Mouse (Mus musculus): Measurements from ENCODE around the gene Eif2b1. TPM values are rescaled to one million over a fixed set of nuclear protein-coding genes. Genes with fewer than 3 reads are reported as not detected.
"Not testable (repeated sequence)": the region's sequence is repeated elsewhere in the genome, so short reads cannot be mapped to it uniquely, and the experiment has no call there.

Eif2b1 gene
- polyA plus RNA-seq, 1 experiment = 46.2 TPM

DNA sequence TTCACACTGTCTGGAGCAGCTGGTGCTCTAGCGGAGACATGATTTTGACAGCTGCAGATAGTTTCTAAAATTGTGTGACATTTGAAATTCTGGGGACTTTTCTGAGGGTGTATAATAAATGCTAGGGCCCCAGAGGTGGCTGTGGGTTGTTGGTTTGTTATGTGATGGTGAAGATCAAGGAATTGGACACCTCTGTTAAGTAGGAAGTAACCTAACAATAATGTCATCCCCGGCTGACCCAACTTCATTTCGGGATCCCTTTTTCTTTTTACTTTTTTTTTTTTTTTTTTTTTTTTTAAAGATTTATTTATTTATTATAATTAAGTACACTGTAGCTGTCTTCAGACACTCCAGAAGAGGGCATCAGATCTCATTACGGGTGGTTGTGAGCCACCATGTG, 28.2 kb downstream of the Eif2b1 start:
- DNase-seq (ENCODE audit: low spot score) = not testable (repeated sequence)

DNA sequence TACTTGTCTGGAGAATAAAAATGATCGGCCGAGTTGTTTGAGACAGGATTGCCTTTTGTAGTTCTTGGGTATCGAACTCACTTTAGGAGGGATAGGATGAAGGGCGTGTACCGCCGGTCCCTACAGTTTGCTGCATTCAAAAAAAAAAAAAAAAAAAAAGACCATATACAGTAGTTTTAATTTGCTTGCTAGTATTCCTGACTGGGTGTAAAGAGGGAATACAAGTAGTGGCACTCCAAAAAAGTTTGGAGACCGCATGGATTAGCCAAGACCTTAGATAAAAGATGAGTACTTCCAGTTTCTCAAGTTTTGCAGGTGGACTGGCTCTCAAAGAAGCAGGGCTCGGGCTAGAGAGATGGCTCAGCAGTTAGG, 37.3 kb downstream of the Eif2b1 start:
- no peak for DNase-seq (ENCODE audit: low spot score)

DNA sequence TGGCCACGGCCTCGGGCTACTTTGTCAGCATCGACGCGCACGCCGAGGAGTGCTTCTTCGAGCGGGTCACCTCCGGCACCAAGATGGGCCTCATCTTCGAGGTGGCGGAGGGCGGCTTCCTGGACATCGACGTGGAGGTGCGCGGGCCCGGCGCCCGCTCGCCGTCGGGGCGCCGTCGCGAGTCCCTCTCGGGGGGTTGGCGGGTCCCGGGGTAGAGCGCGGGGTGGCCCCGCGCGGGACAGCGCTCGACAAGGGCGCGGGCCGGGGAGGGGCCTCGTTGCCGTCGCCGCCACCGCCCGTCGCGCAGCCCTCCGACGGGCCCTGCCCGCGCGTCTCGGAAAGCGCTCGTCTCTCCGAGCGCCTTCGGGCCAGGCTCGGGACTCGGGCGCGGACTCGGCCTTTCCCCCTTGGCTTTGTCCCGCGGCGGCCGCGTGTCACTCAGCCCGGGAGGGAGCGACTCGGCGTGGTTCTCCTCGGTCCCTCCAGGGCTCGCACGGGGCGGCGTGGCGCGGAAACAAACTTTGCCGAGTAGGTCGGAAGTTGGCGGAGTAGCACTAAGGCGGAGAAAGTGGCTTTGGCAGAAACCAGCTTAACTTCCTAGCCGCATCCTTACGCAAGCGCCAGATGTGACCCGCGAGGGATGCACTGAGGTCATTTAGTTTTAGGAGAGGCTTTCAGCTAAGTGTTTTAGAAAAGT, 37.9 kb downstream of the Eif2b1 start:
- DNase-seq (ENCODE audit: low spot score) = peak; percentile 70

DNA sequence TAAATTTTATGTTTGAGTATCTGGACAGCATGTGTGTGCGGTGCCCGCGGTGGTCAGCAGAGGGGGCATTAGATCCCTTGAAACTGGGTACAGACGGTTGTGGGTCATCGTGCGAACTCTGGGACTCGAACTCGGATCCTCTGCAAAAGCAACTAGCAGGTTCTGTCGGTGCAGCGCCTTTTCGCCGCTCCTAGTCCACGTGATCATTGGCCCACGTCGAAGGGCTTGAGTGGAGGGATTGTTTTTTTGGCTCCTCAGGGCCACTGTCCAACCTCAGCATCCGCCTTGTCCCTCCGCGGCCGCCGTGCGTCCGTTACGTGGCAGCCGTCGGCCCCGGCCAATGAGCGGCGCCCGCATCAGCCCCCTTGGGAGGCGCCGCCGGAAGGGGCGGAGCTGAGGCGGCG, 38.5 kb downstream of the Eif2b1 start, which contains the start of gene Tmed2:
Gene Tmed2 (plus strand): TSS at position 313 of the 404 bp plus-strand sequence.
- peak; percentile 94 for DNase-seq (ENCODE audit: low spot score)

DNA sequence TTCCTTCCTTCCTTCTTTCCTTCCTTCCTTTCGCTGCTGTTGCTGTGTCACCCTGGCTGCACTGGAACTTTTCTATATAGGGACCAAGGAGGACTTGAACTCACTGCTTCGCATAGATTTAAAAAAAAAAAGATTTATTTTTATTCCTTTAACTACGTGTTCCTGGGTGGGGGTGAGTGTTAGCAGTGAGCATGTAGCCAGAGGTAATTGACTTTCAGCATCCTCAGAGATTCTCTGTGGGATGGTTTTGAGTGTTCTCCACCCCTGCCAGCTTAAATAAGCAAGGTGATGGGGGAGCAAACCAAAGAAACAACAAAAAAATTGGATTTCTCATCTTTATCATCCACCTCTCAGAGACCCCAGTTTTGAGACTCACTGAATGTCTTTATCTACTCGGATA, 39.0 kb downstream of the Eif2b1 start:
- no peak for DNase-seq (ENCODE audit: low spot score)

DNA sequence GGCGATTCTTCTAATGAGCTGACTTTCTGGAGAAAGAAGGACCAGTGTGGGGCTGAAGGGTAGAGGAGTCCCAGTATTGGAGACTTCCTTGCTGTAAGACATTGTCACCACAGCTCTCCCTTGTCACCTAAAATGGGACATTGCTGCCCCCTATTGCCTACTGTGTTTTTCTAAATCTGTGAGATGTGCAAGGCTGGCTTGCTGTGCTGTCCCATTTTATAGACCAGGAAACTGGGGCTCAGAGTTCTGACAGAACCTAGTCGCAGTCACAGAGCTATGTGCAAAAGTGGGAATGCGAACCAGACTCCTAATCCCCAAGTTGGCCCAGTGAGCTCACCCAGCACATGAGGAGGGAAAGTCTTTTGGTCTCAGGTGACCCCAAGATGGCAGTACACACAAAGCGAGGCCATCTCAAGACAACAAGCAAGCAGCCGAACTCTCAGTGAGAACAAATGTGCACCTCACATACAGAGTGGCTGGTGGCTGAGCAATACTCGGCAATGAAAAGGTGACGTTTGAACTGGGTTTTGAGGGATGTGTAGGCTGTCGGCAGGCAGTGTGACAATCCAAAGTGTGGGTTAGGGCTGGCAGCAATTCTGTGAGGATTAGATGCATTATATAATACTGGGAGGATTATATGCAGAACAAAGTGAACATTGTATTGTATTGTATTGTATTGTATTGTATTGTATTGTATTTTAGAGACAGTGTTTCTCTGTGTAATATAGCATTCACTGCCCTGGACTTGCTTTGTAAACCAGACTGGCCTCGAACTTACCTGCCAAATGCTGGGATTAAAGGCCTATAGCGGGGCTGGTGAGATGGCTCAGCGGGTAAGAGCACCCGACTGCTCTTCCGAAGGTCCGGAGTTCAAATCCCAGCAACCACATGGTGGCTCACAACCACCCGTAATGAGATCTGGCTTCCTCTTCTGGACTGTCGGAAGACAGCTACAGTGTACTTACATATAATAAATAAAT, 39.8 kb downstream of the Eif2b1 start:
- no peak for DNase-seq (ENCODE audit: low spot score)

DNA sequence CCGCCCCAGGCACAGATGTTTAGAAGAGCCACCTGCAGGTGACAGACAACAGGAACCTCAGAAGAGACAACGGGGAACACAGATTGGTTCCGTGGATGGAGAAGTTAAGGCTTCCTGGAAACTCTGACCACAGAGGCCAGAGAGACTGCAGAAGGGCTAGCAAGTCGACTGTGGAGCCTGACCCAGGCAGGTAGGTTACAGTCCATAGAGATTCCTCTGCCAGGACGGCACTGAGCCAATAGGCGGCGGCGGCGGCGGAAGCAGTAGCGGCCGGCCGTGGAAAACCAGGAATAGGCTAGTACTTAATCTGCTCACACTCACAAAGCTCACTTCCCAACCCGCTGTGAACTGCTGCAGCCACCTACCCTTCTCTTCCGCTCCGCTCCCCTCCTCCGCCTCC, 42.2 kb downstream of the Eif2b1 start:
- DNase-seq (ENCODE audit: low spot score) = no peak

DNA sequence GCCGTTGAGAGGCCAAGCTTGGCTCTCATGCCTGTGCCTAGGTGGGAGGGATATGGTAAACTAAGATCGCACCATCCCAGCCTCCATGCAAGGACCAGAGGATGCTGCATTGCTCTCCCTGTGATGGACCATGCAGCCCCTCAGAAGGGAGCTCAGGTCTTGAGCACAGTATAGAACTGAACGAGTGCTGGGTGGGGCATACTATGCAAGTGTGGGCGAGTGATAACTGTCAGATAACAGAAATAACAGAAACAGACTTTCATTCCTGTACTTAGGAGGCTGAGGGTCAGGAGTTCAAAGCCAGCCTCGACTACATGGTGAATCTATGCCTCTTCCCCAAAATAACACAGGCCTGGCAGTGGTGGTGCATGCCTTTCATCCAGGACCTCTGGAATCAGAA, 43.9 kb downstream of the Eif2b1 start:
- no peak for DNase-seq (ENCODE audit: low spot score)

DNA sequence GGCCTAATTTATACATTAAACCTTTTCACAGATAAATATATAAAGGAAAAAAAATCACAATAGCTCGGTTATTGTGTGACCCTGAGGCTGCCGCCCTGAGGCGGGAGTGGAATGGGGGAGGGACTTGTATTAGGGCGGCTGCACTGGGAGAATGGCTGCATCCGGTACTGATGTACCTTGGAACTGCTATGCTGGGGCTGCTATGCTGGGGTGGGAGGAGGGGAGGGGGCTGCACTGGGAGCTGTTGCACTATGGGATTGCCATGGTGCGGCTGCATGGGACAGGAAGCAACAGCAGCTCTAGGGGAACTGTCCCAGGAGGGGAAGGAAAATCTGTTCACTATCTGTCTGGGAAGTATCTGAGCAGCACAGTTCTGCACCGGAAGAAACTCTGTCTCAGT, 46.5 kb downstream of the Eif2b1 start:
- DNase-seq (ENCODE audit: low spot score) = no peak

DNA sequence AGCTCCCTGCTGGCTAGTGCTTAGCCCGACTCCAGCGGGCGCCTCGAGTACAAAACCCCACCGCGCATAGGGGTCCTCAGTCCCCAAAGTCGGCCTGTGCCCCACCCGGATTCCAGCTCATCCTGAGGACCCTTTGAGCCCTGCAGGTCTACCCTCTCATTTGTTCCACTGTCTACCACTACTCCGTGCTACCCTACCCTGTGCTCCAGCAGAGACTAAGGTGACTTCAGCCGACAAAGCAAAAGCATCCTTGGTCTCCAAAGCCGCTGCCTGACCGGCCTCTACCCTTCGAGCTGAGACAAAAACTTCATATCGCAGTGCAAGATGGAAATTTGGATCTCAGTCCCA, 47.4 kb downstream of the Eif2b1 start:
- DNase-seq (ENCODE audit: low spot score) = no peak

DNA sequence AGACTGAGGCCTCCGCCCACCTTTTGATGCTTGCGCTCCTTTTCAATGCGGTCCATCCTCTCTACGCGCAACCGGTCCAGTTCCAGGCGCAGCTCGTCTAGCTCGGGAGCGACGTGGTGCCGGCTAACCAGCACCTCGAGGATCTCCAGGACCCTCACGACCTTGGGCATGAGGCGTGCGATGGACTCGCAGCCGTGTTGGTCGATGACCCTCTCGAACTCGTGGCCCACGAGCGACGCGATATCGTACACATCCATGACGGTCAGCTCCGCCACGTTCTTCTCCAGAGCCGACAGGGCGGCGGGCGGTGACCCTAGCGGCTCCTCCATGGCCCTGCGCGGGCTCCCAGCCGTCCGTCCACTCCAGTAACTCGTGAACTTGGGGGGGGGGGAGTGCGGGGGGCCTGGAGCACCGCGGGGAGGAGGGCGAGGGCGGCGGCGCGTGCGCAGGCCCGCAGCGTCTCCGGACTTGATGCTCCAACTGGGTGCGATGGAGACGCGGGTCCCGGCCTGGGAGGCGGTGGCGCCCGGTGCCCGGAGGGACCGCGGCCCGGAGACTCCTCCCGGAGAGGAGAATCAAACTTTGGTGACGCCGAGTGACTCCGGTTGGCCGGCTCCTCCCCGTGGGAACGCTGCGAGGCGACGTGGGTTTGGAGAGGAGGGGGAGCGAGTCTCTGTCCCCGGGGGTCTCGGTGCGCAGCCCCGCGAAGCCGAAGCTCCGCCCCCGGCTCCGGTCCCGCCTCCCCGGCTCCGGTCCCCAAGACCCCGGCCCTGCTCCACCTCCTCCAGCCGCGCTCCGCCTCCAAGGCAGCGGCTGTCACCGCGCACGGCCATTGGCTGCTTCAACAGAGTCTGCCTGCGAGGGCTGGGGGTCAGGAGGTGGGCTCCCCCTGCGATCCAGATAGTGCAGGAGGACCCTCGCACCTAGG, 48.0 kb downstream of the Eif2b1 start, which contains the start of gene Rilpl1:
Gene Rilpl1 (minus strand): TSS at position 737 of the 928 bp plus-strand sequence.
- DNase-seq (ENCODE audit: low spot score) = peak; percentile 63

DNA sequence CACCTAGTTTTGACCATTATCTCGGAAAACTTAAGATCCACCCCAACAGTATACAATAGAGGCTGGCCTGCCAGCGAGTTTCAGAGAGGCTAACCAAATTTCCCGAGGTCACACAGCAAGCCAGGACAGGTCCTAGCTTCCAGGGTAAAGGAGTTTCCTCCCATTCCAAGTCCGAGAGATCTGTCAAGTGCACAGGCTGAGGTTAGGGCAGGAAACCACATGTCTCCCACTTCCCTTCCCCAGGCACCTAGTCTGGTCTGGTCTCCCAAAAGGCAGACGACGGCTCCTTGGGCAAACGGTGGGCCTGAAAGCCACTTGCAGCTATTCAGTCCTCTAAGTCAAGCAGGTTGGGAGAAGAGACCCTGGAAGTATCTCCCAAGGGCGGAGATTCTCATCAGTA, 49.2 kb downstream of the Eif2b1 start:
- DNase-seq (ENCODE audit: low spot score) = no peak

DNA sequence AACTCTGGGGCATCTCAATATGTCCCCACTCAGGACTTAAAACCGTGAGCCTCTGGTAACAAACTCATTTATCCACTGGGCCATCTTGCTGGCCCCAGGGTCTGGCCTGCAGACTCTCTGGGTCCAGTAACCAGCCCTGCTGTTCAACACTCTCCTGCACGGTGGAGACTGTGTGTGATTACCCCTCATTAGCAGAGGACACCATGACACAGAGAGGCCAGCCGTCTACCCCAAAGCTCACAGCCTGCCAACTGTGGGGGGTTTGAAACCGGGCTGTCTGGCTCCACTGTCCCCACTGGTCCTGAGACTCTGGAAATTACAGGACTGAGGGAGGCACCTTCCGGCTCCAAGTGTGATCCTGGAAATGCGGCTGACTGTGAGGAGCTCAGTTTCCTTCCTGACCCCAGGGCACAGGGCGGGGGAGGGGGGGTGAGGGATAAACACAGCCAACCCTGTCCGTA, 49.7 kb downstream of the Eif2b1 start:
- no peak for DNase-seq (ENCODE audit: low spot score)

DNA sequence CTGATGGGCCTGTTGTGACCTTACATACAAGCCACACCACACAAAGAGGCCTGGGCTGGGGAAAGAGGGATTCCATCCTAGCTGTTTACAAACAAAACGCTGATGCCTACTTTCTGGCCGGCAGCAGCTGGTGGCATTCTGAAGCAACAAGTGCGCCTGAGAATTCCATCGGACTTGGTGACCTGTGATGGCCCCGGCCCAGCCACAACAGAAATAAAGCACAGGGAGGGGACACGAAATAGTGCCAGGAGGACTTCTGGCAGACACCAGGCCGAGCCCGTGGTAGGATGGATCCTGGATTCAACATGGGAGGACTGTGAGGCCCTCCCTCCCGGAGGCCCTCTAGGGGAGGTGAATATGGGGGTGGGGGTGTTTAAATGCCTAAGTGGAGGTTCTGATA, 50.1 kb downstream of the Eif2b1 start:
- DNase-seq (ENCODE audit: low spot score) = no peak

DNA sequence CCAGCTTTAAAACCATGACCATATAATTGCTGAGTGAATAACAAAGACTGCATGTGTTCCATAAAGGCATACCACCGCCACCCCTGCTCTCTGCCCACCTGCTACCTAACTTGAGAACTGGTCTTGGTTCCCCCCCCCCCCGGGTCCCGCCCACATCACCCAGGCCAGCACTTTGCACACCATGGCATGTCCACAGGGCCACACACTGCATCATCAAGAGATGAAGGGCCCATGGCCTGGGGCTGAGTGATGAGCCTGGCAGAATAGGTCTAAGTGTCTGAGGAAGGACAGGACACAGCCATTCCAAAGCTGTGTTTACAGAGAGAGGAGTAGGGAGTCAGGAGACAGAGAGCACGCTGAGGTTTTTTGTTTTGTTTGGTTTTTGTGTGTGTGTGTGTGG, 50.6 kb downstream of the Eif2b1 start:
- DNase-seq (ENCODE audit: low spot score) = no peak

DNA sequence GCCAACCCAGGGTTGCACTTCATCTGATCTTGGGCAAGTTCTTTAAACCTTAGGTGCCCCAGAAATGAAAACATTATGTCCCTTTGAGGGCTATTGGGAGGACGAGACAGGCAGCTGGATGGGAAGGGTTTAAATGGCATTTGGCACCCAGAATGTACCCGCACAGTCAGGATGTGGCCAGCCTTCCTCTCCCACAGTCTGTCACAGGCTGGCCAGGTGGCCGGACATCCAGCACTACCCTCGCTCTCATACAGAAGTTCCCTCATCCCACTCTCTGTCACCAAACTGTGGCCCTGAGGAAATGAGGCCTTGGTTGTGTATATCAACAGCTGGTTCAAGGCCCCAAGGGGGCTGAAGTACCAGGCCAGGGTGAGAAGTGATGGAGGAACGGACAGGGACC, 54.0 kb downstream of the Eif2b1 start:
- no peak for DNase-seq (ENCODE audit: low spot score)

DNA sequence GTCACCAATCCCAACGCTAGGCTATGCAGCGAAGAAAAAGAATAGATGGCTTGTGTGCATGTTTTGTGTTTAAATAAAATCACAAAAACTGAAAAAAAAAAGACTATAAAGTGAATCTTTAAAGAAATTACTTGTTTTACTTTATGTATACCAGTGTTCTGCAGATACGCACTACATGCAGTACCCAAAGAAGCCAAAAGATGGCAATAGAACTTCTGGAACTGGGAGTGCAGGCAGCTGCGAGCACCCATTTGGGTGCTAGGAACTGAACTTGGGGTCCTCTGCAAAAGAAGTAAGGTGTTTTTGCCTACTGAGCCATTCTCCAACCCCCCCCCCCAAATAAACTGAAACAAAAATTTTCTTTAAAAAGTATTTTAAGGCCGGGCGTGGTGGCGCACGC, 55.9 kb downstream of the Eif2b1 start:
- no peak for DNase-seq (ENCODE audit: low spot score)

DNA sequence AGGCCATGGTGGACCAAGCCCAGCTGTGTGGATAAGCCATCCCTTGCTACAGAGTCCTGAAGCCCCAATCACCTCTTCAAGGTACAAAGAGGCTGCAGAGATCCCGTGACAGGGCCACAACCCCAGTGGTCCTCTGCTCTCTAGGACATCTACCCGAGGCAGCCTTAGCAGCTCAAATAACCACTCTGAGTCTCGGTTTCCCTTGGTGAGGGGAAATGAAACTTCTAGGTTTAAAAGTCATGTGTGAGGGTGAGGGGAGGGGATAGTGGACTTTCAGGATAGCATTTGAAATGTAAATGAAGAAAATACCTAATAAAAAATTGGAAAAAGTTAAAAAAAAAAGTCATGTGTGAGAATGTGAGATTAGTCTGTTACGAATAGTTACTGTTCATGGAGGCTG, 57.3 kb downstream of the Eif2b1 start:
- no peak for DNase-seq (ENCODE audit: low spot score)
